Mouse (Mus musculus) heart, embryonic 16.5 days (tissue): ENCODE data around the gene Pkn1. TPM values are rescaled to one million over a fixed set of nuclear protein-coding genes. Genes with fewer than 3 reads are reported as not detected.
A peak's percentile ranks its signal among the peaks of the same experiment; 100 is the strongest.

Source experiments
- ATAC-seq: fragments of 200-750 bp; cut with Nextera tagmentation; replicated peaks from 2 replicates; pipeline ENCODE4 v1.8.0; 2017; ENCODE audit warnings: moderate number of reproducible peaks; ENCODE audit not compliant: insufficient read depth, low FRiP score; ENCODE audit errors: extremely low read depth
- H3K27ac ChIP-seq: fragments of 300-500 bp; sonication (generic); 2 replicates; pipeline ENCODE4 v1.5.1; 2014; ENCODE audit warnings: mild to moderate bottlenecking, low read length, control low read depth, moderate library complexity
- H3K27me3 ChIP-seq: fragments of 300-500 bp; sonication (generic); 2 replicates; pipeline ENCODE4 v1.6.1; 2014; ENCODE audit warnings: low read length, mixed read lengths; ENCODE audit not compliant: control insufficient read depth, insufficient read depth
- H3K36me3 ChIP-seq: fragments of 300-500 bp; sonication (generic); 2 replicates; pipeline ENCODE4 v1.6.1; 2014; ENCODE audit not compliant: control insufficient read depth, insufficient read depth
- H3K4me1 ChIP-seq: fragments of 300-500 bp; sonication (generic); 2 replicates; pipeline ENCODE4 v1.6.1; 2014; ENCODE audit warnings: low read length, mixed read lengths; ENCODE audit not compliant: control insufficient read depth, insufficient read depth
- H3K4me2 ChIP-seq: fragments of 300-500 bp; sonication (generic); 2 replicates; pipeline ENCODE4 v1.6.1; 2014; ENCODE audit warnings: low read depth, mild to moderate bottlenecking, control low read depth, low read length
- H3K4me3 ChIP-seq: fragments of 300-500 bp; sonication (generic); 2 replicates; pipeline ENCODE4 v1.5.1; 2014; ENCODE audit warnings: mild to moderate bottlenecking, control low read depth, low read length
- H3K9ac ChIP-seq: fragments of 300-500 bp; sonication (generic); 2 replicates; pipeline ENCODE4 v1.6.1; 2014; ENCODE audit warnings: low read length, control low read depth
- H3K9me3 ChIP-seq: fragments of 300-500 bp; sonication (generic); replicated peaks from 2 replicates; pipeline ENCODE4 v1.6.1; 2016; ENCODE audit warnings: low read length; ENCODE audit not compliant: control insufficient read depth
- WGBS: fragments of 180-500 bp; shearing (Covaris S2); extraction: QIAGEN DNeasy Blood & Tissue Kit; methylation state at CpG from one replicate; pipeline ENCODE4 v1.1.7; 2014; 5-methylcytosine and 5-hydroxymethylcytosine counted together
- polyA plus RNA-seq: library from polyadenylated mRNA; unstranded; fragments of >200 nt; fragmentation: Nextera tagmentation; extraction: Ambion mirVana; gene quantifications from 2 replicates; pipeline ENCODE4 v1.2.1, GENCODE M21; 2015

Pkn1 gene
- polyA plus RNA-seq, 1 experiment from 2014 or later, result 17.5 TPM

- Histone ChIP-seq H3K9ac (peak overlapping the region; percentile 96), H3K27me3 (no peaks in the 10 kb centered on the region), H3K4me1 (peaks cover 20% of the 10 kb centered on the region), H3K4me3 (peak overlapping the region; percentile 92), H3K27ac (peak overlapping the region; percentile 80), H3K4me2 (peak overlapping the region; percentile 94), H3K9me3 (no peaks in the 10 kb centered on the region), H3K36me3 (peaks cover 4% of the 10 kb centered on the region)
- ATAC-seq, result no peak
- 29% methylated on average over 10 of the region's 10 CpGs for WGBS
Observed at GRCm38 (mm10) chr8:83653662-83654017, 45.3 kb downstream of the Pkn1 start.

GRCm38 (mm10) chr8:83652744-83653661, 46.0 kb downstream of the Pkn1 start:
- Histone ChIP-seq H3K4me2 (peak overlapping the region; percentile 94), H3K27ac (peak overlapping the region; percentile 80), H3K4me1 (peaks cover 20% of the 10 kb centered on the region), H3K36me3 (peaks cover 4% of the 10 kb centered on the region), H3K27me3 (no peaks in the 10 kb centered on the region), H3K9ac (peak overlapping the region; percentile 96), H3K4me3 (peak overlapping the region; percentile 92), H3K9me3 (no peaks in the 10 kb centered on the region)
- ATAC-seq, result no peak; the same call in 1 of the 2 replicates
- 1% methylated on average over 46 of the region's 46 CpGs for WGBS

GRCm38 (mm10) chr8:83652030-83652743, 46.8 kb downstream of the Pkn1 start, which contains the start of gene Gipc1:
Gipc1 (plus strand) TSS chr8:83652677.
- WGBS, result 5% methylated on average over 50 of the region's 50 CpGs

GRCm38 (mm10) chr8:83649699-83650098, 49.3 kb downstream of the Pkn1 start:
- H3K4me3 ChIP-seq, result no peak overlapping the region
- H3K9ac ChIP-seq, result no peak overlapping the region
- no peaks in the 10 kb centered on the region for H3K36me3 ChIP-seq
- peaks cover 15% of the 10 kb centered on the region for H3K4me1 ChIP-seq
- no peak for ATAC-seq
- H3K9me3 ChIP-seq, result no peaks in the 10 kb centered on the region
- H3K27me3 ChIP-seq, result no peaks in the 10 kb centered on the region
- WGBS, result 87% methylated on average over 6 of the region's 6 CpGs
- no peak overlapping the region for H3K27ac ChIP-seq
- H3K4me2 ChIP-seq, result no peak overlapping the region

More at GRCm38 (mm10) chr8:83652030-83652743, 46.8 kb downstream of the Pkn1 start, which contains the start of gene Gipc1:
- Histone ChIP-seq H3K4me2 (peak within 1 kb of the TSS; percentile 94), H3K36me3 (no peaks in the 10 kb centered on the region; the same call in 1 of the 2 replicates), H3K9me3 (no peaks in the 10 kb centered on the region), H3K4me1 (peaks cover 20% of the 10 kb centered on the region), H3K4me3 (peak within 1 kb of the TSS; percentile 92), H3K9ac (peak within 1 kb of the TSS; percentile 96), H3K27ac (peak within 1 kb of the TSS; percentile 84), H3K27me3 (no peaks in the 10 kb centered on the region)
- peak; percentile 94 for ATAC-seq

- Histone ChIP-seq H3K36me3 (no peaks in the 10 kb centered on the region), H3K4me1 (peaks cover 5% of the 10 kb centered on the region), H3K9ac (no peak overlapping the region), H3K4me3 (no peak overlapping the region), H3K27me3 (no peaks in the 10 kb centered on the region), H3K4me2 (no peak overlapping the region), H3K9me3 (no peaks in the 10 kb centered on the region), H3K27ac (no peak overlapping the region)
- WGBS, result 89% methylated on average over 4 of the region's 4 CpGs
- no peak for ATAC-seq
Observed at GRCm38 (mm10) chr8:83648031-83648430, 50.9 kb downstream of the Pkn1 start.

- peaks cover 5% of the 10 kb centered on the region for H3K4me1 ChIP-seq
- WGBS, result 94% methylated on average over 11 of the region's 11 CpGs
- H3K4me2 ChIP-seq, result no peak overlapping the region
- no peak overlapping the region for H3K4me3 ChIP-seq
- H3K9ac ChIP-seq, result no peak overlapping the region
- H3K9me3 ChIP-seq, result no peaks in the 10 kb centered on the region
- H3K27me3 ChIP-seq, result no peaks in the 10 kb centered on the region; the same call in 1 of the 2 replicates
- ATAC-seq, result no peak
- no peaks in the 10 kb centered on the region for H3K36me3 ChIP-seq
- H3K27ac ChIP-seq, result no peak overlapping the region
Observed at GRCm38 (mm10) chr8:83647511-83647910, 51.5 kb downstream of the Pkn1 start.

GRCm38 (mm10) chr8:83639649-83640048, 59.3 kb downstream of the Pkn1 start:
- Histone ChIP-seq H3K36me3 (no peaks in the 10 kb centered on the region), H3K9ac (no peak overlapping the region), H3K27me3 (no peaks in the 10 kb centered on the region; the same call in 1 of the 2 replicates), H3K4me3 (no peak overlapping the region), H3K9me3 (peaks cover 7% of the 10 kb centered on the region; the same call in 1 of the 2 replicates), H3K4me2 (no peak overlapping the region), H3K27ac (no peak overlapping the region), H3K4me1 (no peaks in the 10 kb centered on the region)
- no peak for ATAC-seq
- whole genome bisulfite sequencing, result 69% methylated on average over 5 of the region's 5 CpGs

- no peak overlapping the region for H3K4me2 ChIP-seq
- ATAC-seq, result no peak
- H3K9me3 ChIP-seq, result peaks cover 7% of the 10 kb centered on the region; the same call in 1 of the 2 replicates
- H3K4me3 ChIP-seq, result no peak overlapping the region
- no peaks in the 10 kb centered on the region for H3K4me1 ChIP-seq
- H3K9ac ChIP-seq, result no peak overlapping the region
- H3K27ac ChIP-seq, result no peak overlapping the region
- no peaks in the 10 kb centered on the region for H3K36me3 ChIP-seq
- WGBS, result 62% methylated on average over 4 of the region's 4 CpGs
- no peaks in the 10 kb centered on the region; the same call in 1 of the 2 replicates for H3K27me3 ChIP-seq
Observed at GRCm38 (mm10) chr8:83638856-83639255, 60.1 kb downstream of the Pkn1 start.
